Mouse (Mus musculus) activated CD4-positive, CD25-positive, alpha-beta regulatory T cell, adult 4 months (primary cell): Measurements from ENCODE around the gene Arhgef33. TPM values are rescaled to one million over a fixed set of nuclear protein-coding genes. Genes with fewer than 3 reads are reported as not detected.
"Not testable (repeated sequence)": the region's sequence is repeated elsewhere in the genome, so short reads cannot be mapped to it uniquely, and the experiment has no call there.

Source experiments
- ATAC-seq: one replicate; pipeline ENCODE4 v1.8.0; 2017
- polyA plus RNA-seq, 2 experiments: library from polyadenylated mRNA; unstranded; fragments of 100-300 nt; shearing (Covaris generic); gene quantifications; one replicate each; pipeline ENCODE4 v1.2.1; 2017

Gene Arhgef33
- polyA plus RNA-seq, 2 experiments from 2014 or later: 0.37 TPM; not detected in 1

GRCm38 (mm10) chr17:80346591-80347125 is 39.5 kb downstream of the Arhgef33 start:
- ATAC-seq: no peak

GRCm38 (mm10) chr17:80347234-80347633 is 40.0 kb downstream of the Arhgef33 start:
- ATAC-seq: no peak

GRCm38 (mm10) chr17:80360245-80360644 is 53.0 kb downstream of the Arhgef33 start:
- no peak for ATAC-seq

- no peak for ATAC-seq
Observed at GRCm38 (mm10) chr17:80367276-80367675, 60.1 kb downstream of the Arhgef33 start.

- ATAC-seq: no peak
Observed at GRCm38 (mm10) chr17:80368606-80369005, 61.4 kb downstream of the Arhgef33 start.

DNA sequence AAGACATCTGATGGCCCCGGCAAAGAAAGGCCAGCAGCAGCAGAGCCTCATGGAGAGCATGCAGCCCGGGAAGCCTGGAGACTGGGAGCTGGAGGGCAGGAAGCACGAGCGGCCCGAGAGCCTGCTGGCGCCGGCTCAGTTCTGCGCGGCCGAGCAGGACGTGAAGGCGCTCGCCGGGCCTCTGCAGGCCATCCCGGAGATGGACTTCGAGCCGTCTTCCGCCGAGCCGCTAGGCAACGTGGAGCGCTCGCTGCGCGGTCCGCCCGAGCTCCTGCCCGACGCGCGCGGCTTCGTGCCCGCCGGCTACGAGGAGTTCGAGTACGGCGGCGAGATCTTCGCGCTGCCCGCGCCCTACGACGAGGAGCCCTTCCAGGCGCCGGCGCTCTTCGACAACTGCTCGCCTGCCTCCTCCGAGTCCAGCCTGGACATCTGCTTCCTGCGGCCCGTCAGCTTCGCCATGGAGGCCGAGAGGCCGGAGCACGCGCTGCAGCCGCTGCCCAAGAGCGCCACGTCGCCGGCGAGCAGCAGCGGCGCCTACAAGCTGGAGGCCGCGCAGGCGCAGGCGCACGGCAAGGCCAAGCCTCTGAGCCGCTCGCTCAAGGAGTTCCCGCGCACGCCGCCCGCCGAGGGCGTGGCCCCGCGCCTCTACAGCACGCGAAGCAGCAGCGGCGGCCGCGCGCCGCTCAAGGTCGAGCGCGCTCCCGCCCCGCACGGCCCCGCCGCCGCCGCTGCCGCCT is 66.0 kb downstream of the Arhgef33 start, which contains the start of gene Gm10190:
Gene Gm10190, minus strand, starts transcription at position 553 of the 737 bp plus-strand sequence.
- peak; percentile 97 for ATAC-seq

DNA sequence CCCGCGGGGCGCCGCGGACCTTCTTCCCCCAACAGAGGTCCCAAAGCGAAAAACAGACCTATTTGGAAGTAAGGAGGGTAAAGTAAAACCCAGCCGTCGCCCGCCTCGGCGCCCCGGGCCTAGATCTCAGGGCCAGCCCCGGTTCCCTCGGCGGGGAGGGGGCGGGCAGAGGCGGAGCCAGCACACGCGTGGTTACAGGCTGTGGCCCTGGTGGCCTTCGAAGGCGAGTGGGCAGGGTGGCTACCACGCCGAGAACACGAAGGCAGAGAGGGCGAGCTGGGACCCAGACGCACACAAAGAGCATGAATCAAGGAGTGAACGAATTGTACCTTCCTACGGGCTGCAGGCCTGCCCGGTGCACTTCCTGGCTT is 66.5 kb downstream of the Arhgef33 start:
- ATAC-seq: peak; percentile 48

DNA sequence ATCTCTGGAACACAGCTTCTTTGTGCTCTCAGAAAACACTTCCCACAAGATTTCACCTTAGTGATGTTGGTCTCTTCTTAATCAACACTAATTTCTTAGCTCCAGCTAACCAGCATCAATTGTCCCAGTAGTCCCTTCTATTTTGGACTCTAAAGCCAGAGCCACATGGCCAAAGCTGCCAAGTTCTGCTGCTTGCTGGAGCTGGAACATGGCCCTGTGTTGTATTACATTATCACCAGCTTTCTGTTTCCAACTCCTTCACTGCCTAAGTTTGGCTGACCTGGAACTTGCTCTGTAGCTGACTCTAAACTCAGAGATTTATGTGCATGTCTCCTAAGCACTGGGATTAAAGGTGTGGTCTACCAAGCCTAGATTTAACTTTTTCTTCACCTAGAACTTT is 71.2 kb downstream of the Arhgef33 start:
- ATAC-seq: not testable (repeated sequence)

- no peak for ATAC-seq
Observed at GRCm38 (mm10) chr17:80385671-80386070, 78.5 kb downstream of the Arhgef33 start.

DNA sequence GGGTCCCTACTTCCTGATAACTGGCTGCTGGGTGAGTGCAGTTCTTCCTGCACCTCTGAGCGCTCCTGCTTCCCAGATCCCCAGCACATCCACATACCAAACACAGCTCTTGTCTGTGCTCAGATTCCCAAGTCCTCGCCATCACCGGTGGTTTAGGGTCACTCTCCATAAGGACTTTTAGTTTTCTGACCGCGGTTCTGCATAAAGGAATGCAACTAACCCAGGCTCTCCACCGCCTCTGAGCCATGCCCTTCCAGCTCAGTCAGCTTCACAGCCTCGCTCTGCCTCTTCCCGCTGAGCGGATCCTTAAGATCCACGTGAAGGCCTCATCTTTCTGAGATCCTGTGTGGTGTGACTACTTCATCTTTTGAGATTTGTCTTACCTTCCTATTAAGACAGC is 82.8 kb downstream of the Arhgef33 start:
- ATAC-seq: no peak

DNA sequence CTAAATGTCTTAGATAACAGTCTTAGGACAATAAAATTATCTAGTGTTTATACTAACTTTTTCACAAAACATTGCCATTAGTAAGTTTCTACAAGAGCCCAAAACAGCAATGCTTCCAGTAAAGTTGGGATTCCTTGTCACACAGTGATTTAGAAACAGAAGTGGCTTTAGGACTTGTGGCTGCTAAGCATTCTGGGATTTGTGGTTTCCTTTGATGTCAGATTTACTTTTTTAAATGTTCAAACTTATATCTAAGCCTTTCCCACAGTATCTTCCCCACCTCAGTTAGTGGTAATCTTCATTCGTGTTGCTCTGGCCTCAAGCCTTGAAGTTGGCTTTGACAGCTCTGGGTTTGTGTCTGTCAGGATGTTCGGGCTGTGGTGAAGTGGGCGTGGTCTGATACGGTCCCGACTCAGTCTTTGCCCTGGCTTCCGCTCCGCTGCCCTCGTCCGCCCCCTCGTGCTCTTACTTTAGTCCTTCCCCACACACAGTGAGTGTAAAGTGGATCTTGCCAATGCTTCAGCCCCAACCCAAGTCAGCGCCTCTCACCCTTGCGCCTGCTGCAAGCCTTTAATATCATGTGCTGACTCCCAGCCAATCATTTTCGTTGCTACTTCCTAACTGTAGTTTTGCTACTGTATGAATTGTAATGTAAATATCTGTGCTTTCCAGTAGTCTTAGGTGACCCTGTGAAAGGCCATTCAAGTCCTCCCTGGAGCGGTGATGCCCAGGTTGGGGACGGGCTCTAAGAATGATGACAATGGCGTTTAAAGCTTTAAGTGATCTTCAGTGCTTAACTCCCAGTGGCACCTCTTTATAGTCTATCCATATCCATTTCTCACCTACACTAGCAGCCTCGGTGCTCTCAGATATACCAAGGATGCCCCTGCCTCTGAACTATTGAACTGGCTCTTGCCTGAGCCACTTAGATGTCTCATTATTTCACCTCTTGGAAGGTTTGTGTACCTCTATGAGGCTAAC is 84.5 kb downstream of the Arhgef33 start:
- ATAC-seq: peak; percentile 100

DNA sequence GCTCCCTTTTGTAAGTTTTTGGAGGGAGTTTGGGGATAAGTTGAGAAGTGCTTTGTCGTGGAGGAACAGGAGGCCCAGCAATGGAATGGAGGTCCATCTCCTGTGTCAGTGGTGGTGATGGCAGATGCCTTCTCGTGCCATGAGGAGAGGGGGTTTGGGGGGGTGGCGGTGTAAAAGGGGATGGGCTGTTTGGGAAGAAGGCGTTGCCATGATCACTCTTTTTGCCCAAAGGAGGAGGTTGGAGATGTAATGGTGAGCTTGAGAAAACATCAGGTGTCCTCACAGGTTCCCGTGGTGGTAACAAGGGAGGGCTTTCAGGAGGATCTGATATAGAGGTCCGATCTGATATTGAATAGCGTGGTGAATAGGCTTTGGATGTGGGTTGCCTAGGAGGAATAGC is 91.0 kb downstream of the Arhgef33 start:
- no peak for ATAC-seq

DNA sequence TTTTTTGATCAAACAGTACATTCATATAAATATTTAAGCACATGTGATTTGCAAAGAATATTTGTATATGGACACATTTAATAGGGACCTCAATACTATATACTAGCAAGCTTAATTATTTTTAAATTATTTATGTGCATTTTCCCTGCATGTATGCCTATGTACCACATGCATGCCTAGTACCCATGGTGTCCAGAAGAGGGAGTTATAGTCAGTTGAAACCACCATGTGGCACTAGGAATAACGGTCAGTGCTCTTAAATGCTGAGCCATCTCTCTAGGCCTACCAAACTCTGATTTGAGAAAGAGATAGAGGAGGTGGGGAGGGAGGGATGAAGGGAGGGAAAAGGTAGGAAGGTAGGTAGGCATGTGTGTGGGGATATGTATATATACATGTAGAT is 104.0 kb downstream of the Arhgef33 start:
- ATAC-seq: no peak

DNA sequence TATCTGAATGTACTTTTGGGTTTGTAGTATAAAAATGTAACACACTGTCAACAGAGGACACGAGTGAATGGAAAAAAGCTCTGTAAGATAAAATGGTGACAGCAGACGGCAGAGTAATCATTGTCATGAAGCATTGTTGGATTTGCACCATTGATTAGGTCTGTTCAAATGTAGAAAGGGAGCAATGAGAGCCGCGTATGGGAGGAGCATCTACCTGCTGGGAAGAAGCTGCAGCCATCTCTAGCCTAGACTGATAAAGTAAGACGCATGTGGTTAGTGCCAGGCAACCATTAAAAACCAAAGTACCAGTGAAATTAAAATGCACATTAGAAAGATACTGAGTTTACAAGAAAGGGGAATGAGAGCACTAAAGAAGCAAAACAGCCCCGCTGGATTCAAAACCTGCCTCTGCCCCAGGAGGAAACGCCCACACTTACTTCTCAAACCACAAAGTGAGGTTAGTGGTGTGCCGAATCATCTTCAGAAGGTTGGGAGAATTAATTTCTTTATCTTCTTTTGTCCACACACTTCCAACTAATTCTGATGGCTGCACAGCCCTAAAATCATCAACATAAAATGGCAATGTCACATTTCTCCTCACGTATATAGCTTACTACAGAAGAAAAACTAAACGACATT is 111.5 kb downstream of the Arhgef33 start:
- peak; percentile 61 for ATAC-seq

GRCm38 (mm10) chr17:80420998-80421397 is 113.8 kb downstream of the Arhgef33 start:
- no peak for ATAC-seq

- no peak for ATAC-seq
Observed at GRCm38 (mm10) chr17:80426171-80426570, 119.0 kb downstream of the Arhgef33 start.

GRCm38 (mm10) chr17:80426901-80427300 is 119.7 kb downstream of the Arhgef33 start:
- no peak for ATAC-seq

GRCm38 (mm10) chr17:80427966-80428365 is 120.8 kb downstream of the Arhgef33 start:
- ATAC-seq: no peak

DNA sequence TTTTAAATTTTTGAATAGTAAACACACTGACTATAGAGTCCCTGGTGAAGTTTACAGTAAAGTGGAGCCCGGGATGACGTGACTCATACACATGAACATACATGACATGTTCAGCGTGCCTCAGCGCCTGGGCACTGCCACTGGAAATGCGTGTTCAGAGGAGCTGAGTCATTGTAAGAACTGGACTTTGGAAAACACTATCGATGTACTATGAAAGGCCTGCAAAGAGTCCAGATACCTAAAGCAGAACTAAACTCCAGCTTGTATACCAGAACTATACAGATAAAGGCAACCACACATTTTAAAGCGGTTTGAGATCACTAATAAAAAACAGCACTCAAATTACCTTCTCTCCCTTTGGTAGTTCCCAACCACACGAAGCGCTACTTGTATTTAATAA is 124.8 kb downstream of the Arhgef33 start:
- ATAC-seq: no peak

DNA sequence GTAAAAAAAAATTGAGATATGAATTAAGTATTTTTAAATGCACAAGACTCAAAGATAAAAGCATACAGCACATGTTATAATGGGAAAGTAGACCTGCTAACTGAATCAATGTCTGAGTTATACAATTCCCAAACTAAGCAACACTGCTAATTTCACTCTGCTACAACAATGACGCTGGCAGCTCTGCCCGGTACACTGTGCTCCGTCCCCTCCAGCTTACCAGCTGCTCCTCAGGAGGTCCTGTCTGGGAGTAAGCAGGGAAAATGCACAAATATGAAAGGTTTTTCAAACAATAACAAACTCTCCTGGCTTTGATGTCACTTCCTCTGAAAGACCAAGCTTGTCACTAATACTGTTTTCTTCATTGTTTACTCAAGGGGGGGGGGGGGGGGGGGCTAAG is 127.2 kb downstream of the Arhgef33 start:
- no peak for ATAC-seq

GRCm38 (mm10) chr17:80435680-80436079 is 128.5 kb downstream of the Arhgef33 start:
- no peak for ATAC-seq

DNA sequence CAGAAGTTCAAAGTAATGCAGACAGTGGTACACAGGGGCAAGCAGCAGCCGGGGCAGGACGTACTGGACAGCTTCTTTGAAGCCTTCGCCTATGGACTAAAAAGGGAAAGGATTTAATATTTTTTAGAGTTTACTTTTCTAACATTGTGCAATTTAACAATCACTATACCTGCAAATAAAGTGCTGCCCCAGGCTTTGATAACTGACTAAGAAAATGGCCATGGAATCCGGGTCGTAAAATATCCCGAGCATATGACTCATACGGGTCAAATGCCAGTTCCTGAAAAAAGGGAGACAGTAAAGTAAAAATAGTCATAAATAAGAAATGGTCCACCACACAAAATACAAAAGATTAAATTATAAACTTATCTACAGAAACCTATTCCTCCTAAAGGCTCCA is 138.2 kb downstream of the Arhgef33 start:
- no peak for ATAC-seq

- no peak for ATAC-seq
Observed at GRCm38 (mm10) chr17:80446470-80446869, 139.3 kb downstream of the Arhgef33 start.
